Mouse (Mus musculus) kidney, postnatal 25 days (tissue): ENCODE results near the gene Tma16.

Experiments
- DNase-seq, 2 experiments: peaks; one replicate each; pipeline ENCODE4 v3.0.0; 2021; ENCODE audit warnings: mixed read lengths in 2 of 2

Gene Tma16

DNA sequence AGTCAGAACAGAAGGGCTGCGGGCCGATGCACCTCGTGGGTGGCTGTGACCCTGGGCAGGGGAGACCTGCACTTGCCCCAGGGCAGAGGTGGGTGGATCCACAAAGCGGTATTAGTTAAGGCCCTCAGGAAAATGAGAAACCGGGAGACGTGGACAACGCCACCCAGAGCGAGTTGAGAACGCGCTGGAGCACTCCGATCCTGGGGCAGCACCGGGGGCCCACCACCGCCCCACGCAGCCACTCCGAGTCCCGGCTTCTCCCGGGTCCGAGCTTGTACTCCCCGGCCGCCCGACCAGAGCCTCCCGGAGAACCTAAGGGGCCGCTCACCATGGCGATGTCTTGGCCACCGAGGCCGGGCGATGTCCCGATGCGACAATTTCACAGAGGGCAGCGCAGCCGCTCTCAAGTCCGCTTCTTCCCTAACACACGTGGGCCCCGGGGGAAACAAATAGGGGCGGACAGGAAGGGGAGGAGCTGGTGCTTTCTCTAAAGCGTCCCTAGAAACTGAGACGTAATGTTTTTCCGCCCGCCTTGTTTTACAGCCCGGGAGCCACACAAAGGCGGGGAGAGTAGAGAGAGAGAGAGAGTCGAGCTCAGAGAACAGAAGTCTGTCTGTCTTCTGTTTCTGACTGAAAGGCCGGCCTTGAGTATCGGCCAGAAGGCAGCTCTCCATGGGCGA is at the start of gene Tma16:
Tma16 (minus strand) TSS at position 447 of the 680 bp plus-strand sequence.
- peak; percentile 77 to 87 for DNase-seq

DNA sequence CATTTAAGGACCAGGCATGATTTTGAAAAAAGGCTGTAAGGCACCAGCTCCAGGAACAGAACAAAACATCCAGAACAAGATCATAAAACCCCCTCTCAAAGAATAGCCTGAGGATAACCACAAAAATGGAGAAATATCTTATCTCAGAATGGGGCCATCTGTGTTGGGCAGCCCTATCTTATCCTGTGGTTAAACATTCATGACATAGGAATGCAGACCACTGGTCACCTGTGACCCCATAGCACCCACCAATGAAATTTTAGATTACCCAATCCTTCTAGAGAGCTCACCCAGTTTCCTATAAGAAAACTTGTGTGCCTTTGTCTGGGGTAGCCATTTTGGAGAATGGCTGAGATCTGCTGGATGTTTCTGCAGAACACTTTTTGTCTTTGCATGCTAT is 34.2 kb upstream of the Tma16 start:
- no peak for DNase-seq

DNA sequence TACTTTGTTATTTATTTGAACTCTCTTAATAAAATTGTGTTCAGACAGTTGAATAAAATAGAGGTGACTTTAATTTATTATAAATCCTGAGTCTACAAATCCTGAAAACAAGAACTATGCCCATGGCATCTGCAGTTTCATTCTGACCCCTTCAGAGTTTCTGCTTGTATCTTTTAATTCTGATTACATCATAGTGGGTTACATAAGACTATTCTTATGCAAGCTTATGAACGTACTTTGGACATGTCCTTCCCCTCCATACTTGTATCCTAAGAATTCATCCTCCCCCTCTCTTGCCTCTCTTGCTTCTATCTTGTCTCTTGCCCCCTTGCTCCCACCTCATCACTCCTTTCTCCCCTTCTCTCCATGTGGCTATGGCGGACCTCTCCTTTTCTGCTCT is 32.8 kb upstream of the Tma16 start:
- DNase-seq = no peak

DNA sequence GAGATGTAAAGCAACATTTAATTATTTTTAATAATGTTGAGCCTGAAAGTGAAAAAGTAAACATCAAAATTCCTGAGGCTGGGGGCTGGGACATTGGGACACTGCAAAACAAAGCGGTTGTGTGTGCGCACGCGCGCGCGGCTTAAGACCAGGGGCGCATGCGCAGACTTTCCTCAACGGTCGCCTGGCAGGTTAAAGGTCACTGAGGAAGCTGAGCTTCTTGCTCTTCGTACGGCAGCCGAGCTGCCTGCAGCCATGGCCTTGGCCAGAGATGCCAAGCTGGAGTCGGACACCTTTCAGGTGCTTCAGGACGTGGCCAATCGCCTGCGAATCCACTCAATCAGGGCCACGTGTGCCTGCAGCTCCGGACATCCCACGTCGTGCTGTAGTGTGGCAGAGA is 25.2 kb upstream of the Tma16 start, which contains the start of gene Tktl2:
Tktl2 (plus strand) TSS at position 220 of the 400 bp plus-strand sequence.
- no peak for DNase-seq

DNA sequence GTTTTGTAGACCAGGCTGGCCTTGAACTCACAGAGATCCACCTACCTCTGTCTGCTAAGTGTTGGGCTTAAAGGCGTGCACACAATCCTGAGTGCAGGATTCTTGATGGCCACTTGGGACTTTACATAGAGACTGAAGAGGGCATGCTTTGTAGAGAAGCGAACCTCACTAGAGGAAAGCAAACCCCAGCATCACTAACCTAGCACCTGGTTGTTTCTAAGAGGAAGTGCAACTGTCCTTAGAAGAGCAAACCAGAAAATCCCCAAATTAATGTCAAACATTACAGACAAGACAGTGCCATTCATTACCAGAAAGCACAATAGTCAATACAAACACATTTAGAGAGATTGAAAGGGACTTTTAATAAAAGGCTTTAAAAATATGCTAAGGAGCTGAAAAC is 17.1 kb upstream of the Tma16 start:
- DNase-seq = no peak

DNA sequence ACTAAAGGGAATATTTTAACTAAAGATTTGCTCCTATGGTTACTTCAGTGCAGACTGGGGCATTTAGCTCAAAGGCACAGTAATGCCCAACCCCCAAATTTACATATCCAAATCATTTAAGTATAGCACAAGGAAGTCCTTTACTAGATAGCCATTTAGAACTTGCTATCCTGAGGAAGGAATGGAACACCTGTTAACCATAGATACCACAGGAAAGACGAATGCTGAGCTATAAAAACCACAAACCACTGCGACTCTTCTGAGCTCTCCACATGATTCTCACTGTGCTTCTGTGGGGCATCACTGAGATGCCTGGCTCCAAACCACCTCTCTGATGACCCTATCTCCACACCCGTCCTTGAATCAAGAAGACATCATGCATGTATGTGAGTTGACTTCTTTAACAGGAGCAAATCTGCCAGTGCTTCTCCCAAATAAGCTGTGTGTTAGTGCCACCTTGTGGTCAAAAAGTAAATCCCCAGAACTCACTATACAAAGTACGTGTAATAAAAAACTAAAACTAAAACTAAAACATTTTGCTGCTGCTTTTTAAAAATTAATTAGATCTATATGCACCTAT is 10.8 kb upstream of the Tma16 start:
- peak in 1 of 2 experiments; percentile 55 for DNase-seq

DNA sequence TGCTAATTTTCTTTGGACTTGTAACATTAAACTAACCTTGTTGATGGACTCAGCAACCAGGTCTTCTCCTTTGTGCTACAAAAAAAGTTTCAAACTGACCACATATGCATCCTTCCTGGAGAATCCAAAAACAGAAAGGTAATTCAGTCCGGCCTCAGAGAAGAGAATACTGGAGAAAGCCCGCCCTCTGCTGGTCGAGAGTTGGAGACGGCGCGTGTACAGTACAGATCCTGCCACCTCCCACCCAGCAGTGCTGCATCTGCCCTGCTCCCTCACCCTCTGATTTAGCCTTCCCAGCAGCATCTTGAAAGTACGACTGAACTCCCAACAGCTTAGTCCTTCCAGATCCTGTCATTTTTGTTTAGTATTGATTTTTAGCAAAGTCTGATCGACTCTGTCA is 9.4 kb upstream of the Tma16 start:
- DNase-seq = peak; percentile 72 to 85

DNA sequence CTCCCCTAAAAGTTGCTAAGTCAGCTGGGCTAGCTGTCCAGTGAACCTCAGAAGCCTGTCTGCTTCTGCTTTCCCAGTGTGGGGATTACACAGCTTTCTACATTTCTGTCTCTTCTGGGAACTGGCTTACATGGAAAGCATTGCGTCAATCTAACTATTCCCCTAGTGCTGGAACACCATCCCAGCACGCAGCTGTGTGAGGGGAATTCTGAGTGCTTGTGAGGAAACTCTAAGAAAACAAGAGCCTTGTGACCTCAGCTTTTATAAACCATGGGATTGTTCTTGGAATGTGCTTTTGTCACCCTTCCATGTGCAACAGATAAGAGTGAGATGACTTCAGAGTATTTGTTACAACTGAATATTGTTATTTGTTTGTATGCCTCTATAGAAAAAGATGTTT is 8.2 kb upstream of the Tma16 start:
- no peak for DNase-seq

DNA sequence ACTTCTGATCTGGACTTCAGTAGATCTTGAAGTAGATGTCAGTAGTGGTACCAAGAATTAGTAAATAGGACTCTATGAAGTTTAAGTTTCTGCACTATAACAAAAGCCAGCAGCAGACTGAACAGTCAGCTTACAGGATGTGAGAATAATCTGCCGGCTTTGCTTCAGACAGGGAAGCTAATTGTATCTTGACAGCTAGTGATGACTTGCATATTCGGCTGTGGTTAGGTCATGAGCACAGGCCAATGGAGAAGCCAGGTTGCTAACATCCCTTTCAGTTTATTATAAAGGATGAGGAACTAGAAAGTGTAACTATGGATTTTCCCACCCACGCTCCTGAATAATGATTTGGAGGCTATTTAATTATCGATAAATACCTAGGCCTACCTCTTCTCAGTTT is 4.3 kb upstream of the Tma16 start:
- no peak for DNase-seq

DNA sequence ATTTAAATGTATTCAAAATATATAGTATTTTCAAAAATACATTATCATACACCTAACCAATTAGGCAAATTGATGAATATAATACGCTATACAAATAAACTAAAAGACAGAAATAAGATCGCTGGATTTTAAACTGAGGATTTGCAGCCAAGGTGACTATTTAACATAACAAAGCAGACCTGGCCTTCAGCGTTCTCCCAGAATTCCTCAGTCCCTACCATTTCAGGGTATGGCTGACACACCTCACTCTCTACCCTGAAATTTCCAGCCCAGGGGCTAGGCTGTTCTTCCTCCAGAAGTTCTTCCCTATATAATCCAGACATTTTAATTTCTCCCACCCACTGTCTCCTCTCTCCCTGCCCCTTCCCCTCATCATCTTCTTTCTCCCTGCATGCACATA is 2.2 kb upstream of the Tma16 start:
- DNase-seq = no peak

DNA sequence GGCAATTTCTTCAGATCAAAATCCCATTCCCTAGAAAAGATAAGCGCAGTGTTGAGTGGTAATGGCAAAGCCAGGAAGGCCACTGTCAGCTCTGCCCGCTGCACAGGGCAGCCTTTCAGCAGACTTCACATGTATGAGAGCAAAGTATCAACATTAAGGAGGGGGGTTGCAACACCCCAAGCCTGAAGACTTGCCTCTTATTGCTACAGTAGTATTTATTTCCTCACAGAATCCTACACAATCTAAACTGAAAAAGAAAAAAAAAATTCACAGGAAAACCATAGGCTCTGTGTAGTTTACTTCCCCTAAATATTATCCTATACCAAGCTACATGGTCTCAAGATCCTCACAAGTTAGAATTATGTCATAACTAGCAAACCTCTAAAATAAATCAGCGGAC is 9.4 kb downstream of the Tma16 start:
- no peak for DNase-seq

DNA sequence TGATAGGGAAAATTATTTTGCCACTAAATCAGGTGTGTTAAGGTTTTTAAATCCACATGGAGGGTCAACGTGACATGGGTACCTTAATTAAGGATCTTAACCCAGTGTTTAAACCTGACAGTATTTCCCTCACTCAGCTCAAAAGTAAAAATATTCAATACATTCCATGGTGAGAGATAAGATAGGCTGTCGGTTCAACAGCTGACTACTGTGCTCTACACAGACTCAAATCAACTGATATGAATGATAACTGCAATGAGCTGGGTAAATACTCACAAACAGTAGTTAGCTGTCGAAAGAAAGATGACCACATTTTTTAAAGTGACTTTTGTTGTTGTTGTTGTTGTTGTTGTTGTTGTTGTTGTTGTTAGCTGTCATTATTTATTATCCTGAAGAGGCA is 16.5 kb downstream of the Tma16 start:
- no peak for DNase-seq

DNA sequence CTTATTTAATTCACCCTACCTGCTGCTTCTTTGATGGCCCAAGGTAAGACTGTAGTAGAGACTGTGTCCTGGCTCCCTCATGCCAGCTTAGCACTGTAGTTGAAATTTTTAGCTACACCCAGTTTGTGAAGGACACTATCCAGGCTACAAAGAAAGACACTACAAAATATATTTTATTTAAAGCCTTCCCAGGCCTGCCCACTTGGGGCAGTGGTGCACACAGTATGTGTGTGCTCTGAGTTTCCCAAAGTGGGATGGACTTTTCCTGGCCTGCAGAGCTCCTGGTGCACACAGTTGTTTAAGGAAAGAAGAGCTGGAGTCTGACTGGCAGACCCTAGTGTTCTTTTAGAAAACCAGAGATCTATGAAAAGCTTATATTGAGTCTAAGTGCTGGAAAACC is 29.3 kb downstream of the Tma16 start:
- no peak for DNase-seq

DNA sequence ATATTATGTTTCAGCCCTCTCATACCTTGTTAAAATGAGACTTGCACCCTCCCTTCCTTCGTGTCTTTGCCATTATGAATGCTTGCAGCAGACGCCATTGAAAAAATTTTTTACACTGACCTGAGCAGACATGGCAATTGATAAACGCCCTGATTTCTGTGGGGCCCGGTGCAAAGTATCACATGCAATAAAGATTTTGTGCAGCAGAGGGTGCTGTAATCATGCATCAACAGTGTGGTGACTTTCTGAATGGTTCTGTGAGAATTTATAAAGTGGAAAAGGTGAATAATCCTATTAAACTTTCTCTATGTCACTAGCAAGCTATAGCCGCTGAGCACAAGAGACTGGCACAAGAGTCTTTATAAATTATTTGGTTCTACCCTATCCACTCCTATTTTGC is 35.6 kb downstream of the Tma16 start:
- peak; percentile 38 to 63 for DNase-seq

DNA sequence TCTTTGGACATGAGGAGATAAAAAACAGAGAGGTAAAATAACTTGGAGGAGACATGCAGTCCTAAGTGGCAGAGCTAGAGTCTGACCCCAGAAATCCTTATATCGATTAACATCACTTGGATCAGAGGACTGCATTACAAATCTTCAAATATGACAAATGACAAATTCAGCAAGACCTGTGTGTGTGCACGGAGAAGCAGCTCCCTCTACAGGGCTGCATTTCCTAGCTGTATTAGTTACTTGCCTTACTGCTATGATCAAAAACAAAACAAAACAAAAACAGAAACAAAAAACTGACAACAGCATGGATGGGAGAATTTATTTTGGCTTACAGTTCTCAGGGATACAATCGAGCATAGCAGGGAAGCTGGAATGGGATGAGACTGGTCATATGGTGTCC is 41.0 kb downstream of the Tma16 start:
- DNase-seq = no peak

DNA sequence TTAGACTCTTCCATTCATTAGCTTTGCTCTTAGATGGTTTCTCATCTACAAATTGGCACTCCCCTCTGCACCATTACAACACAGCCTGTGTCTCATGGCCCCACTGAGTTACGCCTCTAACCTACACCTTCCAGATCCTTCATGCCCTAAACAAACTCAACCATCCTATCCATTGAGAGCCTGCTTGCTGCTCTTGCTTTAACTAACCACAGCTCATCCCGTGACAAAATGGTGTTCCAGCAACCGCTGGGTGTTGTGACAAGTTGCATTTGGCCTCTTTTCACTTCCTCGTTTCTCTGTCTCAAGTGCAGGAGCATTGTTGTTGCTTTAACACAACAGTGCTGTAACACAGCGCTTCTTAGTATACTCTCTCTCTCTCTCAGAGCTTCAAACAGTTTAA is 42.2 kb downstream of the Tma16 start:
- DNase-seq = no peak

DNA sequence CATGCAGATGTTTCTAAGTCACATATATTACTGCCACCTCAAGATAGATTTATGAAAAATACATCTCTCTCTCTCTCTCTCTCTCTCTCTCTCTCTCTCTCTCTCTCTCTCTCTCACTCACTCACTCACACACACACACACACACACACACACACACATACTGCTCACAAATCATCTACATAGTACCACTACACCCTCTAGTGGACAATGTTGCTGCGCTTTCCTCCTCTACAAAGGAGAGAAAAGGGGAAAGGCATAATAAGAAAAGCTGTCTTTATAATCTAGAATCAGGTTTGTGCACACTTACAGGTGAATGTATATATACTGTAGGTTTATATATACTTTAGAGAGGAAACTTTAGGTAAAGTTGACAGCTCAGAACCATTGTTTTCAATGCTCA is 43.6 kb downstream of the Tma16 start:
- DNase-seq = peak in 1 of 2 experiments; percentile 60

DNA sequence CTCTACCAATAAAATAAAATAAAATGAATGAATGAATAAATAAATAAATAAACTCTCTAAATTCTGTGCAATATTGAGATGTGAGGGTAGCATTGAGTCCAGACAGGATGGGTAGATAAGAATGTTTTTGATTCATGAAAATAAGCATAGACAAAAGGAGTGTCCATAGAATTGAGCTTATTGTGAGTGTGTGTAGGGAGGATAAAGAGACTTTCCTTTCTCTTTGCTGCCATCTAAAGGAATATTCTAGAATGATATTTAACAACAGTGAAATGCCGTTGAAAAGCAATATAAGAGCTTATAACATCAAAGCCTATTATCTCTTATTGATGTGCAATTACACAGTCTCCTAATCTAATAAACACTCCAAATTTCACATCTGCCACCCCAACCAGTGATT is 45.2 kb downstream of the Tma16 start:
- DNase-seq = no peak

DNA sequence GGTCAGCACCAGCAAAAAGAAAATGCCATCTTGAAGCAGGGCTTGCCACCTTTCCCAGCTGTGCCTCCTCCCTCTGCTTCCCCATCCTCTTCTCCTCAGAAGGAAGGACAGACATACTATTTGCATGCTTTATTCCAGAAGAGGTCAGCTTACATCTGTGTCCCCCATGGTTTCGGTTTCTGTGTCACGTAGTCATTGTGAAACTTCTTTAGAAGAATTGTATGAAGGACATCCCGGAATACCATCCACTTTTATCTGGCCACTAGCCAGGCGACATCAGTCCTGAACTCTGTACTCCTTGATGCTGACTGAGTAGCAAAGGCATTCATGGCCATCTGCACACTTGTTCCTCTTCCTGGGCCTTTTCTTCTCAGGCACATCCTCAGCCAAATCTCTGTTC is 47.9 kb downstream of the Tma16 start:
- DNase-seq = peak in 1 of 2 experiments; percentile 25

DNA sequence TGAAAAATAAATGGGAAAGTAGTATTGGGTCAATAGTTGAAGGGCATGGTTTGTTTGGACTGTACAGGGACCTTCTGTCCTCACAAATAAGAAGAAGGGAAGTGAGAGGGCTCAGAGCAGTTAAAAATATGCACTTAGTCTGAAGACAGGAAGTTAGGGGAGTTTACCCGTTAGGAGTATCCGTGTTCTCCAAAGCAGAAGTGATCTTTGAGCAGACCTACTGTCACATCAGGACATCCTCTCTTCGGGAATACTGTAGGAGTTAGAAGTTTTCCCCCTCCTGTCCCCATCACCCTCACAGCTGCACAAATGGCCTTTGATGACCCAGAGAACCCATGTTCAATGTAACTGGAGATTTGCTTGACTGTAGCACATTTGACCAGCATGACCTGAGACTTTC is 48.4 kb downstream of the Tma16 start:
- DNase-seq = no peak

DNA sequence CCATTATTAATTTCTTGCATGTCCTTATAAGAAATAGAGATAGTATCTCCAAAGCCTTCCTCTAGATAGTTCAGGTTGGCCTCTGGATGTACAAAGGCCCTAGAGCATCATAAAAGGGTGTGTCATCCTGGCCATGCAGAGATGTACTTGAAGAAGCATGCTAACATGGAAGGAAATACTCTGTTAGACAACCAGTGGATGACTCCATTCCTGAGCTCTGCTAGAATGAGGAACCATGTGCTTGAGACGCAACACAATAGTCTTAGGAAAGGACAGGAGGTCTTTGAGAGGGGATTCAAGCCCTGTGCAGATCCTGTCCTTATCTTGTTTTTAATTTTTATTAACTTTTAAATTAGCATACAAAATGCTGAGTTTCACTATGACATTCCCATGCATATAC is 49.5 kb downstream of the Tma16 start:
- DNase-seq = no peak

DNA sequence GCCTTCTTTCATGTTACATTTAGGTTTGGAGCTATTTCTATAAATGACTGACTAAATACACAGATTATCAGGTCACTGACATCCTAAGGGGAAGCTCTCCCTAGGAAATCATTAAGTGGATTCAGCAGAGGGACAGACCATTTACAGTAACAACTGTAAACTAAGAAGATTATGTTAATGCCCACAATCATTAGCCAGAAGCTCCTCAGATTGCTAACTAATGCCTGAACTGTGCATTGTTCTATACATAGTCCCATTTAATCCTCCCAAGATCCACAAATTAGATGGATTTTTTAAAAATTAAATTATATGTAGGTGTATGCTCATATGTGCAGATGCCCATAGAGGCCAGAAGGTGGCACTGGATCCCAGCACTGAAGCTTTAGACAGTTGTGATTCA is 52.8 kb downstream of the Tma16 start:
- no peak for DNase-seq

DNA sequence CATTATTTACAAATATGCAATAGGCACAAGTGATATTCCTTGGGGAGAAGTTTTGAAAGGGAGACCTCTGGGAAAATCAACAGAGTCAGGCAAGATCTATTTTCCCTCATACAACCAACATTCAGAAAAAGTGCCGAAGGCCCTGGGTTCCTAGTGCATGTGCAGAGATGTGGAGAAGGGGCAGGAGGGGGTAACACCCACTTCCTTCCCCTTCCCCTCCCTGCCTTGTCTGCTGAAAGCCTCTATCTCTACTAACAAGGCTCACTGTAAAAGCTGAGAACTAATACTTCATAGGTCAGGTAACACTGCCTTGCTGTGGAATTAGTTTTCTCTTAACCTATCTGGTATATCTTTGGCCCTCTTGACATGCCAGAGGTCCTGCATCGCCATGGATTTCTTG is 55.7 kb downstream of the Tma16 start:
- DNase-seq = no peak
